Mouse (Mus musculus) gastrocnemius, postnatal 36 days (tissue): ENCODE results near the gene Olfr1380. TPM values are rescaled to one million over a fixed set of nuclear protein-coding genes. Genes with fewer than 3 reads are reported as not detected.

Experiments
- total RNA-seq, 2 experiments: library from RNA; stranded (reverse); gene quantifications; 2 replicates each; pipeline ENCODE4 v1.2.3; 2021

Olfr1380 gene
- total RNA-seq, 2 experiments from 2014 or later = not detected

Other genes starting within 250 kb of the Olfr1380 start
- not detected for gene Olfr1391, start 234.1 kb upstream of the Olfr1380 start, total RNA-seq
- gene Olfr1390, start 221.7 kb upstream of the Olfr1380 start, total RNA-seq = not detected
- not detected for gene Olfr1389, start 133.8 kb upstream of the Olfr1380 start, total RNA-seq
- gene Olfr1388, start 120.3 kb upstream of the Olfr1380 start, total RNA-seq = under 1 TPM in 1 of 2 experiments, not detected in 1; 0.08 TPM
- not detected for gene Olfr1387, start 101.5 kb upstream of the Olfr1380 start, total RNA-seq
- not detected for gene Olfr1386, start 91.8 kb upstream of the Olfr1380 start, total RNA-seq
- not detected for gene Olfr1385, start 67.8 kb upstream of the Olfr1380 start, total RNA-seq
- gene Olfr1384, start 50.2 kb upstream of the Olfr1380 start, total RNA-seq = not detected
- under 1 TPM in 1 of 2 experiments, not detected in 1; 0.32 TPM for gene Olfr1383, start 37.2 kb upstream of the Olfr1380 start, total RNA-seq
- not detected for gene Olfr1382, start 28.6 kb upstream of the Olfr1380 start, total RNA-seq
- not detected for gene Olfr1381, start 13.4 kb upstream of the Olfr1380 start, total RNA-seq
- 1 to 10 TPM; 1.9 to 2.9 TPM for gene Flt4, start 52.4 kb downstream of the Olfr1380 start, total RNA-seq
- not detected for gene Scgb3a1, start 106.7 kb downstream of the Olfr1380 start, total RNA-seq
- 10 to 100 TPM in 1 of 2 experiments, 1 to 10 TPM in 1; 9.7 to 10.5 TPM for gene Cnot6, start 155.8 kb downstream of the Olfr1380 start, total RNA-seq
- gene Gfpt2, start 237.3 kb downstream of the Olfr1380 start, total RNA-seq = 1 to 10 TPM; 5.7 to 6.2 TPM